Mouse (Mus musculus): Measurements from ENCODE around the gene Mrgprg. TPM values are rescaled to one million over a fixed set of nuclear protein-coding genes. Genes with fewer than 3 reads are reported as not detected.

The Mrgprg gene
- polyA plus RNA-seq (2012; rRNA removed): 1.7 TPM in 1 of 2 replicates, not detected in the other

DNA sequence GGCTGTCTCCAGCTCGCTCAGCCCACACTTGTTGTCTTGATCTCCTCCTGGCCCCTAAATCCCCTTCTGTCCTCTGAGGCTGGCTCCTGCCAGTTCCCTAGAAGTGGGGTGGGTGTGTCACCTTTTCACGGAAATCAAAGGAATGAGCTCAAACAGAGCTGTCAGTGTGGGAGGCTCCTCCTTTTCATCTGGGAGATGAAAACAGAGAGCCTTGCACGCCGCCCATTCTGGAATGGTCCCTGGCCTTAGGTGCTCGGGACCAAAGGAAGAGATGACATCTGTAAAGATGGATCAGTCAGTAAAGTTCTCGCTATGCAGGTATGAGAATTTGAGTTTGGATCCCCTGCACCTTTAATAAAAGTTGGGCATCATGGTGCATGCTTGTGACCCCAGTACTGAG lies at the start of gene Mrgprg:
Gene Mrgprg (minus strand): TSS at position 101 of the 400 bp plus-strand sequence.
- DNase-seq (ENCODE audit: low read depth): no peak

- no peak for DNase-seq (ENCODE audit: low read depth)
Measured at GRCm38 (mm10) chr7:143808909-143809308, 42.1 kb upstream of the Mrgprg start.

GRCm38 (mm10) chr7:143805199-143805624 lies 38.4 kb upstream of the Mrgprg start:
- no peak for DNase-seq (ENCODE audit: low read depth)

GRCm38 (mm10) chr7:143801195-143802065 lies 34.6 kb upstream of the Mrgprg start:
- no peak for DNase-seq (ENCODE audit: low read depth)

GRCm38 (mm10) chr7:143800770-143801169 lies 34.0 kb upstream of the Mrgprg start:
- no peak for DNase-seq (ENCODE audit: low read depth)

DNA sequence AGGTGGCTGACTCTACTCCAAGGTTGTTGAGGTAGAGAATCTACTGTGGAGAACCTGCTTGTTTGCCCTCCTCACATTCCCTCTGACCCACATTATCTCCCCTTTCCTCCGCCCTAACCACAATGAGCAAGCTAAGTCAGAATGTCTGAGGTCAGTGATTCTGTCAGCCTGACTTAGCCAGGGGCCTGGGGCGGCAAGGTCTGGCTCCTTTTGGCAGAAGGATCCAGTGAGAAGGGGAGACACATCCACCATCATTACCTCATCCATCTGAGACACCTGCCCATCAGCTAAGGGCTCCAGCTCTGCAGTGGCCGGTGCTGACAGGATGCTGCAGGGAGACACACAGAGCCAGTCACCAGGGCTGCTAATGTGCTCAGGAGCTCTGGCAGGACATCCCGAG lies 32.0 kb upstream of the Mrgprg start:
- DNase-seq (ENCODE audit: low read depth): no peak

GRCm38 (mm10) chr7:143793121-143793520 lies 26.3 kb upstream of the Mrgprg start:
- DNase-seq (ENCODE audit: low read depth): no peak

GRCm38 (mm10) chr7:143792336-143792985 lies 25.7 kb upstream of the Mrgprg start:
- no peak for DNase-seq (ENCODE audit: low read depth)

GRCm38 (mm10) chr7:143783996-143784829 lies 17.4 kb upstream of the Mrgprg start, which contains the start of gene Mrgpre:
Gene Mrgpre, minus strand, starts transcription at chr7:143784500.
- DNase-seq (ENCODE audit: low read depth): no peak

DNA sequence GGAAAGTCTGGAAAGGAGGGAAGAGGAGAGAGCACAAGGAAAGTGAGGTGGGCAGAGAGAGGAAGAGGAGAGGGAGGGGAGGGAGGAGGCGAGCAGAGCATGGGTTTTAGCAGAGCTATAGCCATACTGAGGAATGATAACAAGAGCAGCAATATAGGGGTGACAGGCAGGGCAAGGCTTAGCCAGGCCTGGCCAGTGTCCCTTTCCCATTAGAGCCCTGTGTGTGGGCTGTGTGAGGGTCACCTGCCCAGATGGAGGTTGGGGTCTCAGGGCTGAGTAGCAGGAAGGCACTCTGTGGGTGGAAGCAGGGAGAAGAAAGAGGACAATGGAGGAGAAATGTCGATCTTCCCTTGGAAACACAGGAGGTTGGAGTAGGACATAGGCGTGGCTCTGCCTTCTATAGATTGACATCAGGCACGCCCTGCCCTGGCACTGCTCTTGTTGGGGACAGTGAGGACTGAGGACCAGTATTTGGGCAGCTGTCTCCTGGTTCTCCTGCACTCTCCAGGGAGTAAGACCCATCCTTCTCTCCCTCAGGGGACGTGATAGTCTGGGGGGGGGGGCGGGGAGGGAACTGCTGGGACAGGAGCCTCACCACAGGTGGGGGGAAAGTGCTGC lies 16.7 kb upstream of the Mrgprg start:
- DNase-seq (ENCODE audit: low read depth): no peak

DNA sequence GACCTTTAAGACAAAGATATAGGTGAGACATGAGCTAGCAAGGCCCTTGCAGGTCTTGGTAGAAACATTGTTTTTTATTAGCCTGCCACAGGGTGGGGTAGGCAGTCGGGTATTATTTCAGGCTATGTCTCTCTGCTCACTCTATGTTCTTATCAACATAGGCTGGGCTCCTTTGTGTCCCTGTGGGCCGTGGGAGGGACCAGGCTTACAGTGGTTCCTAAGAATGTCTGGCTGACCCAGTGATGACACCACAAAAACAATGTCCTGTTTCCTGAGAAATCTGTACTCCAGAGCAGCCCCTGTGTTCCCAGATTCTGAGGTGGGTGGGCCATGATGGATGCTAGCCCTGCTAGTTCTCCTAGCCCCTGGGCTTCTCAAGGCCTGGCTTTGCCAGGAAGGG lies 10.6 kb upstream of the Mrgprg start:
- DNase-seq (ENCODE audit: low read depth): no peak

GRCm38 (mm10) chr7:143776137-143776536 lies 9.3 kb upstream of the Mrgprg start:
- no peak for DNase-seq (ENCODE audit: low read depth)

- DNase-seq (ENCODE audit: low read depth): no peak
Measured at GRCm38 (mm10) chr7:143769461-143769860, 2.7 kb upstream of the Mrgprg start.

DNA sequence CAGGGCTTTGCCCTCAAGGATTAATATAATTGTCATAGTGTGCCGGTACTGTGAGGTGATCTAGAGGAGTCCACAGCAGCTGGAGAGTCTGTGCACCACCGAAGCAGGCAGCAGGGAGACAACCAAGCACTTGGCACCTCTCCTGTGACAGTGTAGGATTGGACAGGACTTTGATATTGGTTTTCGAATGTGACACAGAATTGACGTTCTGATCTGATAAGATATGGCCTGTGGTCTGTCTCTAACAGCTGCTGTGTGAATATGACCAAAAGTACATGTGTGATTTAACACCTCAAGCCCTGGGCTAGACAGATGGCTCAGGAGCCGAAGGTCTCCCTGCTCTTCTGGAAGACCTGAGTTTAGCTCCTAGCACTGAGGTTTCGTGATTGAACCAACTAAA lies 1.5 kb upstream of the Mrgprg start:
- no peak for DNase-seq (ENCODE audit: low read depth)

- DNase-seq (ENCODE audit: low read depth): no peak
Measured at GRCm38 (mm10) chr7:143764876-143765530, 1.8 kb downstream of the Mrgprg start.

GRCm38 (mm10) chr7:143763794-143764193 lies 3.0 kb downstream of the Mrgprg start:
- no peak for DNase-seq (ENCODE audit: low read depth)

DNA sequence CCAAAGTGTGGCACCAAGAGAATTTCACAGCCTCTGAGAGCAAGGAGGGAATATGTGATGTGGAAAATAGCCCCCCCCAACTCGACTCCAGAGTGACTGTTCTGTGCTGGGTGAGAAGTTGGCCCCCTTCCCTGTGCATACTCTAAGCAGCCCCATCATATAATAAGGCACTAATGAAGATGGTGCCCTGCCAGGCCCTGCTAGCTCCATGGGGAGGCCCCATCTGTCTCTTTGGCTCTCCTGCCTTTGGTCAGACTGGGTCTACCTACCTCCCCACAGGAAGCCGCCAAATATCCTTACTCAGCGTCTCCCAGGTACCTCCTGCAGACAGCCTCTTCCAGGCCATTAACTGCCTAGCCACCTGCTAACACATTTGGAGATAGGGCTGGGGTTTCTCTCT lies 7.8 kb downstream of the Mrgprg start:
- DNase-seq (ENCODE audit: low read depth): no peak

- no peak for DNase-seq (ENCODE audit: low read depth)
Measured at GRCm38 (mm10) chr7:143757696-143758095, 9.1 kb downstream of the Mrgprg start.

DNA sequence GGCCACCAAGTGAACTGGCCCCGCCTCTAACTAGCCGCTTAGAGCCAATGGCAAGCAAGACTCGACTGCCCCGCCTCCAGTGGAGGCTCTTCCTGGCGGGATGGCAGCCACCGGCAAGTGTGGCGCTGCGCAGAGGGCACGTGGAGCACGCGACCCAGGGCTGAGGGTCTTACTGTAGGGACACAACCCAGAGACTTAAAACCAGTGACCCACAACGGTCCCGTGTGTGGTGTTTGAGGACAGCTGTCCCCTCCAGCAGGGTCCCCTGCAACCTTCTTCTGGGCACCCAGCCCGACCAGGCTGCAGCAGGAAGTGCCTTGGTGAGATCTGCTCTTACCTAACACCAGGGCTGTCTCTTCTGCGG lies 9.8 kb downstream of the Mrgprg start:
- no peak for DNase-seq (ENCODE audit: low read depth)

- DNase-seq (ENCODE audit: low read depth): no peak
Measured at GRCm38 (mm10) chr7:143756125-143757026, 10.4 kb downstream of the Mrgprg start, which contains the start of gene Osbpl5. Gene Osbpl5, minus strand, starts transcription at chr7:143756985.

Data from gonadal fat pad, adult 2 months (tissue).